Mouse (Mus musculus): ENCODE data around the gene Foxn4. TPM values are rescaled to one million over a fixed set of nuclear protein-coding genes. Genes with fewer than 3 reads are reported as not detected.

Gene Foxn4
- total RNA-seq, 2 experiments from 2014 or later = not detected

- intact Hi-C loops (cut with DNase I) = no loop called here
- no peak for DNase-seq (ENCODE audit: extremely low spot score in 1 of 2, low spot score in 2 of 2)
Observed at GRCm38 (mm10) chr5:114206158-114206557, 67.4 kb downstream of the Foxn4 start.

Other genes starting within 250 kb of the Foxn4 start
- gene Usp30, start 208.3 kb downstream of the Foxn4 start, total RNA-seq (2021) = 10 to 100 TPM; 30.9 to 31.5 TPM
- 100 to 1,000 TPM; 151 to 157 TPM for gene Svop, start 182.2 kb downstream of the Foxn4 start, total RNA-seq (2021)
- 1 to 10 TPM; 5.1 to 6.2 TPM for gene Alkbh2, start 145.6 kb downstream of the Foxn4 start, total RNA-seq (2021)
- gene Ung, start 143.4 kb downstream of the Foxn4 start, total RNA-seq (2021) = 1 to 10 TPM; 5.6 to 6.1 TPM
- gene Acacb, start 127.3 kb downstream of the Foxn4 start, total RNA-seq (2021) = 1 to 10 TPM; 2.9 to 5.5 TPM
- gene Myo1h, start 15.4 kb upstream of the Foxn4 start, total RNA-seq (2021) = under 1 TPM; 0.53 to 0.92 TPM
- gene Kctd10, start 106.7 kb upstream of the Foxn4 start, total RNA-seq (2021) = 10 to 100 TPM; 41.9 to 43.0 TPM
- 10 to 100 TPM; 71.8 to 79.6 TPM for gene Ube3b, start 106.8 kb upstream of the Foxn4 start, total RNA-seq (2021)
- gene Mmab, start 170.3 kb upstream of the Foxn4 start, total RNA-seq (2021) = 10 to 100 TPM; 30.9 TPM
- gene Mvk, start 170.5 kb upstream of the Foxn4 start, total RNA-seq (2021) = 10 to 100 TPM; 60.7 to 62.7 TPM

Data from left cerebral cortex, postnatal 10 days (tissue).